Mouse (Mus musculus): ENCODE measurements at regions not wholly inside any gene's neighbourhood (a gene's known extent, or its start where the extent isn't known, plus 50 kb on each side); places are given as distances from the start of the nearest gene placed in this dataset.

GRCm38 (mm10) chr13:39774554-39774953 is 586.7 kb downstream of the Ofcc1 start:
- no peak for DNase-seq

- no peak for DNase-seq
Observed at GRCm38 (mm10) chr13:39774111-39774510, 587.1 kb downstream of the Ofcc1 start.

GRCm38 (mm10) chr13:39769228-39769627 is 592.0 kb downstream of the Ofcc1 start:
- DNase-seq = no peak

GRCm38 (mm10) chr13:39766897-39767296 is 594.4 kb downstream of the Ofcc1 start:
- DNase-seq = no peak

All from kidney, postnatal 36 days (tissue).